Mouse (Mus musculus): ENCODE data around the gene Rpl35. TPM values are rescaled to one million over a fixed set of nuclear protein-coding genes. Genes with fewer than 3 reads are reported as not detected.
"Not testable (repeated sequence)": the region's sequence is repeated elsewhere in the genome, so short reads cannot be mapped to it uniquely, and the experiment has no call there.

Rpl35 gene
- polyA plus RNA-seq, 1 experiment from 2014 or later, result 1,382 TPM

GRCm38 (mm10) chr2:39010144-39010543 lies 4.7 kb upstream of the Rpl35 start:
- H3K9me3 ChIP-seq (ENCODE audit: control insufficient read depth, low read length); H3K27me3 ChIP-seq (replicated peaks; ENCODE audit: control insufficient read depth, insufficient read depth, low read length); H3K9ac ChIP-seq (ENCODE audit: low read depth, low read length); ATAC-seq (replicated peaks; ENCODE audit: low FRiP score); DNase-seq (ENCODE audit: low spot score); H3K4me2 ChIP-seq; H3K27ac ChIP-seq (ENCODE audit: low read depth, low read length); H3K4me3 ChIP-seq (ENCODE audit: low read depth, low read length): not testable (repeated sequence)
- Histone ChIP-seq H3K36me3 (ENCODE audit: control insufficient read depth, insufficient read depth, low read length) (peaks cover 13% of the 10 kb centered on the region), H3K4me1 (replicated peaks; ENCODE audit: control insufficient read depth, insufficient read depth, low read length) (peaks cover 26% of the 10 kb centered on the region)
- 83% methylated on average over 5 of the region's 5 CpGs for WGBS

- H3K4me3 ChIP-seq (ENCODE audit: low read depth, low read length), result peak overlapping the region; percentile 87
- H3K36me3 ChIP-seq (ENCODE audit: control insufficient read depth, insufficient read depth, low read length), result peaks cover 6% of the 10 kb centered on the region
- peaks cover 26% of the 10 kb centered on the region for H3K4me1 ChIP-seq (replicated peaks; ENCODE audit: control insufficient read depth, insufficient read depth, low read length)
- no peaks in the 10 kb centered on the region for H3K9me3 ChIP-seq (ENCODE audit: control insufficient read depth, low read length)
- 20% methylated on average over 3 of the region's 3 CpGs for WGBS
- ATAC-seq (replicated peaks; ENCODE audit: low FRiP score) (no peak), DNase-seq (ENCODE audit: low spot score) (no peak)
- H3K4me2 ChIP-seq, result peak overlapping the region; percentile 67
- H3K9ac ChIP-seq (ENCODE audit: low read depth, low read length), result peak overlapping the region; percentile 92
- no peaks in the 10 kb centered on the region for H3K27me3 ChIP-seq (replicated peaks; ENCODE audit: control insufficient read depth, insufficient read depth, low read length)
- H3K27ac ChIP-seq (ENCODE audit: low read depth, low read length), result peak overlapping the region; percentile 97
These were observed 3.5 kb upstream of the Rpl35 start for GRCm38 (mm10) chr2:39008954-39009365.

- Histone ChIP-seq H3K4me1 (replicated peaks; ENCODE audit: control insufficient read depth, insufficient read depth, low read length) (peaks cover 32% of the 10 kb centered on the region), H3K4me2 (peak overlapping the region; percentile 67), H3K27ac (ENCODE audit: low read depth, low read length) (peak overlapping the region; percentile 97), H3K27me3 (replicated peaks; ENCODE audit: control insufficient read depth, insufficient read depth, low read length) (no peaks in the 10 kb centered on the region), H3K36me3 (ENCODE audit: control insufficient read depth, insufficient read depth, low read length) (peaks cover 7% of the 10 kb centered on the region), H3K4me3 (ENCODE audit: low read depth, low read length) (peak overlapping the region; percentile 87), H3K9ac (ENCODE audit: low read depth, low read length) (peak overlapping the region; percentile 92), H3K9me3 (ENCODE audit: control insufficient read depth, low read length) (no peaks in the 10 kb centered on the region)
- under 1% methylated on average over 25 of the region's 25 CpGs for WGBS
- ATAC-seq (replicated peaks; ENCODE audit: low FRiP score), result peak; percentile 22
- DNase-seq (ENCODE audit: low spot score), result no peak
These were observed 3.0 kb upstream of the Rpl35 start for GRCm38 (mm10) chr2:39008350-39008851.

- peaks cover 36% of the 10 kb centered on the region for H3K4me1 ChIP-seq (replicated peaks; ENCODE audit: control insufficient read depth, insufficient read depth, low read length)
These were observed 2.4 kb upstream of the Rpl35 start for GRCm38 (mm10) chr2:39007865-39008264.

GRCm38 (mm10) chr2:39006149-39006730 lies 816 bp upstream of the Rpl35 start:
- Histone ChIP-seq H3K9me3 (ENCODE audit: control insufficient read depth, low read length) (no peaks in the 10 kb centered on the region), H3K4me1 (replicated peaks; ENCODE audit: control insufficient read depth, insufficient read depth, low read length) (peaks cover 47% of the 10 kb centered on the region), H3K27me3 (replicated peaks; ENCODE audit: control insufficient read depth, insufficient read depth, low read length) (no peaks in the 10 kb centered on the region), H3K36me3 (ENCODE audit: control insufficient read depth, insufficient read depth, low read length) (peaks cover 26% of the 10 kb centered on the region), H3K27ac (ENCODE audit: low read depth, low read length) (no peak overlapping the region), H3K9ac (ENCODE audit: low read depth, low read length) (no peak overlapping the region), H3K4me3 (ENCODE audit: low read depth, low read length) (peak overlapping the region; percentile 79), H3K4me2 (peak overlapping the region; percentile 67)
- 79% methylated on average over 14 of the region's 14 CpGs for WGBS
- no peak for ATAC-seq (replicated peaks; ENCODE audit: low FRiP score)
- no peak for DNase-seq (ENCODE audit: low spot score)

More at GRCm38 (mm10) chr2:39007865-39008264, 2.4 kb upstream of the Rpl35 start:
- peak overlapping the region; percentile 97 for H3K27ac ChIP-seq (ENCODE audit: low read depth, low read length)
- ATAC-seq (replicated peaks; ENCODE audit: low FRiP score), result peak; percentile 83
- H3K36me3 ChIP-seq (ENCODE audit: control insufficient read depth, insufficient read depth, low read length), result peaks cover 12% of the 10 kb centered on the region
- no peaks in the 10 kb centered on the region for H3K9me3 ChIP-seq (ENCODE audit: control insufficient read depth, low read length)
- H3K4me3 ChIP-seq (ENCODE audit: low read depth, low read length), result peak overlapping the region; percentile 87
- under 1% methylated on average over 44 of the region's 44 CpGs for WGBS
- peak overlapping the region; percentile 92 for H3K9ac ChIP-seq (ENCODE audit: low read depth, low read length)
- no peaks in the 10 kb centered on the region for H3K27me3 ChIP-seq (replicated peaks; ENCODE audit: control insufficient read depth, insufficient read depth, low read length)
- peak overlapping the region; percentile 67 for H3K4me2 ChIP-seq
- DNase-seq (ENCODE audit: low spot score), result peak; percentile 95

- H3K9me3 ChIP-seq (ENCODE audit: control insufficient read depth, low read length), result no peaks in the 10 kb centered on the region
- ATAC-seq (replicated peaks; ENCODE audit: low FRiP score), result peak; percentile 82
- H3K4me1 ChIP-seq (replicated peaks; ENCODE audit: control insufficient read depth, insufficient read depth, low read length), result peaks cover 48% of the 10 kb centered on the region
- H3K27me3 ChIP-seq (replicated peaks; ENCODE audit: control insufficient read depth, insufficient read depth, low read length), result no peaks in the 10 kb centered on the region
- under 1% methylated on average over 58 of the region's 58 CpGs for WGBS
- H3K27ac ChIP-seq (ENCODE audit: low read depth, low read length), result peak within 1 kb of the TSS; percentile 78
- peak within 1 kb of the TSS; percentile 79 for H3K4me3 ChIP-seq (ENCODE audit: low read depth, low read length)
- peaks cover 39% of the 10 kb centered on the region for H3K36me3 ChIP-seq (ENCODE audit: control insufficient read depth, insufficient read depth, low read length)
- peak; percentile 90 for DNase-seq (ENCODE audit: low spot score)
- peak within 1 kb of the TSS; percentile 67 for H3K4me2 ChIP-seq
- H3K9ac ChIP-seq (ENCODE audit: low read depth, low read length), result peak within 1 kb of the TSS; percentile 94
These were observed 466 bp downstream of the Rpl35 start, which contains the start of gene Arpc5l for GRCm38 (mm10) chr2:39004880-39005435. Gene Arpc5l (plus strand): TSS chr2:39005348.

GRCm38 (mm10) chr2:39004372-39004771 lies 1.1 kb downstream of the Rpl35 start:
- peaks cover 48% of the 10 kb centered on the region for H3K4me1 ChIP-seq (replicated peaks; ENCODE audit: control insufficient read depth, insufficient read depth, low read length)
- DNase-seq (ENCODE audit: low spot score), result no peak
- WGBS, result under 1% methylated on average over 11 of the region's 11 CpGs

GRCm38 (mm10) chr2:39003512-39003911 lies 1.9 kb downstream of the Rpl35 start:
- Histone ChIP-seq H3K27me3 (replicated peaks; ENCODE audit: control insufficient read depth, insufficient read depth, low read length) (no peaks in the 10 kb centered on the region), H3K4me2 (peak overlapping the region; percentile 67), H3K4me1 (replicated peaks; ENCODE audit: control insufficient read depth, insufficient read depth, low read length) (peaks cover 42% of the 10 kb centered on the region), H3K9me3 (ENCODE audit: control insufficient read depth, low read length) (no peaks in the 10 kb centered on the region), H3K4me3 (ENCODE audit: low read depth, low read length) (peak overlapping the region; percentile 79), H3K9ac (ENCODE audit: low read depth, low read length) (peak overlapping the region; percentile 94), H3K27ac (ENCODE audit: low read depth, low read length) (peak overlapping the region; percentile 78), H3K36me3 (ENCODE audit: control insufficient read depth, insufficient read depth, low read length) (peaks cover 41% of the 10 kb centered on the region)
- DNase-seq (ENCODE audit: low spot score) (no peak), ATAC-seq (replicated peaks; ENCODE audit: low FRiP score) (no peak)
- 37% methylated on average over 5 of the region's 5 CpGs for WGBS

More at GRCm38 (mm10) chr2:39004372-39004771, 1.1 kb downstream of the Rpl35 start:
- peak overlapping the region; percentile 94 for H3K9ac ChIP-seq (ENCODE audit: low read depth, low read length)
- peak overlapping the region; percentile 78 for H3K27ac ChIP-seq (ENCODE audit: low read depth, low read length)
- peaks cover 41% of the 10 kb centered on the region for H3K36me3 ChIP-seq (ENCODE audit: control insufficient read depth, insufficient read depth, low read length)
- H3K9me3 ChIP-seq (ENCODE audit: control insufficient read depth, low read length), result no peaks in the 10 kb centered on the region
- peak overlapping the region; percentile 67 for H3K4me2 ChIP-seq
- ATAC-seq (replicated peaks; ENCODE audit: low FRiP score), result no peak
- no peaks in the 10 kb centered on the region for H3K27me3 ChIP-seq (replicated peaks; ENCODE audit: control insufficient read depth, insufficient read depth, low read length)
- H3K4me3 ChIP-seq (ENCODE audit: low read depth, low read length), result peak overlapping the region; percentile 79

Measured in liver, embryonic 11.5 days (tissue).